ENCODE assay signal across 21 mouse cellular contexts in the genomic region with DNA sequence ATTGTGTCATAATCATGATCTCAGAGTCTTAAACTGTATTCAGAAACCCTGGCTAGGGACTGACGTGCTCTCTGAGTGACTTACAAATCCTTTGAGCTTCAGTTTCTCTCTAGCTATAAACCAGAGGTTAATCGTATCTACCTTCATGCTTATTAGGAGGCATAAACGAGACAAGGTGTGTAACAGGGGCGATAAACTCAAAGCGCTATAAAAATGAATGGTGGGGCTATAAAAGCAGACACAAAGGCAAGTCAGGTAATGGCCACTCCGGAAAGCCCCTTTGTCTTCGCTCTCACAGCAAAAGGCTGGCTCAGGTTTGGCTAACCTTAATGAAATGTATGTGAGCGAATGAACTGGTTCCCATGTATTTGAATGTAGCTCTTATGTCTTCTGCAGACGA.
"Had no signal": no experiment of that assay in that cellular context is flagged by ENCODE, and none has a peak within 500 bp of the region (broad histone marks: within the 10 kb centered on the region; RNA-seq: fewer than 3 reads in every experiment).

No protein-coding gene starts in this region.

- H3K9ac ChIP-seq: limb, embryonic 13.5 days; liver, embryonic 12.5 days; liver, embryonic 15.5 days; stomach, embryonic 15.5 days had no signal

- H3K4me2 ChIP-seq: limb, embryonic 13.5 days; liver, embryonic 12.5 days; liver, embryonic 15.5 days; midbrain, embryonic 11.5 days; stomach, embryonic 15.5 days had no signal

- H3K27me3 ChIP-seq: limb, embryonic 13.5 days; stomach, embryonic 15.5 days had no signal

- H3K9me3 ChIP-seq: liver, embryonic 12.5 days; liver, embryonic 15.5 days; stomach, embryonic 15.5 days had no signal

- DNase-seq: kidney, adult 9 months; kidney, postnatal 14 days; kidney, postnatal 4 days; layer of hippocampus, adult 9-11 months; liver; lung, adult 18-20 months; lung, postnatal 14 days; lung, postnatal 4 days; midbrain, embryonic 14.5 days; retina, postnatal 1 day; right cerebral cortex, postnatal 25 days; spleen, adult 18-20 months; thymus, adult 18-20 months; thymus, postnatal 36 days had no signal

- H3K36me3 ChIP-seq: limb, embryonic 13.5 days; liver, embryonic 12.5 days; liver, embryonic 15.5 days; stomach, embryonic 15.5 days had no signal

- H3K4me3 ChIP-seq: layer of hippocampus, adult 2 months; left cerebral cortex, adult 2 months; limb, embryonic 13.5 days; liver, embryonic 12.5 days; liver, embryonic 15.5 days; stomach, embryonic 15.5 days had no signal

- H3K27ac ChIP-seq: layer of hippocampus, adult 2 months; left cerebral cortex, adult 2 months; limb, embryonic 13.5 days; liver, embryonic 12.5 days; liver, embryonic 15.5 days; stomach, embryonic 15.5 days had no signal

- H3K4me1 ChIP-seq: limb, embryonic 13.5 days; liver, embryonic 12.5 days; liver, embryonic 15.5 days; stomach, embryonic 15.5 days had no signal

- ATAC-seq: liver, embryonic 12.5 days had no signal
